Mouse (Mus musculus): ENCODE measurements around the gene Tecta. TPM values are rescaled to one million over a fixed set of nuclear protein-coding genes. Genes with fewer than 3 reads are reported as not detected.

The Tecta gene
- polyA plus RNA-seq, 1 experiment: not detected

GRCm38 (mm10) chr9:42378071-42378470 lies 21.7 kb downstream of the Tecta start:
- Histone ChIP-seq H3K27ac (ENCODE audit: insufficient read depth, low read depth, low read length) (no peak overlapping the region), H3K4me1 (ENCODE audit: control insufficient read depth, insufficient read depth, low read length) (no peaks in the 10 kb centered on the region), H3K4me3 (ENCODE audit: insufficient read depth, low read depth, low read length) (no peak overlapping the region)
- TF ChIP-seq POLR2A (IDR thresholded peaks at IDR 0.05; ENCODE audit: insufficient read depth, low read depth, low read length): no peak
- no peak for TF ChIP-seq CTCF (IDR thresholded peaks at IDR 0.05; ENCODE audit: insufficient read depth, low read depth, low read length)
- WGBS: 90% methylated on average over 4 of the region's 4 CpGs

GRCm38 (mm10) chr9:42377656-42378055 lies 22.1 kb downstream of the Tecta start:
- H3K4me1 ChIP-seq (ENCODE audit: control insufficient read depth, insufficient read depth, low read length): no peaks in the 10 kb centered on the region
- H3K27ac ChIP-seq (ENCODE audit: insufficient read depth, low read depth, low read length): no peak overlapping the region
- H3K4me3 ChIP-seq (ENCODE audit: insufficient read depth, low read depth, low read length): no peak overlapping the region
- TF ChIP-seq CTCF (IDR thresholded peaks at IDR 0.05; ENCODE audit: insufficient read depth, low read depth, low read length) (no peak), POLR2A (IDR thresholded peaks at IDR 0.05; ENCODE audit: insufficient read depth, low read depth, low read length) (no peak)
- WGBS: 95% methylated on average over 15 of the region's 15 CpGs

GRCm38 (mm10) chr9:42371670-42372368 lies 27.9 kb downstream of the Tecta start:
- Histone ChIP-seq H3K4me1 (ENCODE audit: control insufficient read depth, insufficient read depth, low read length) (no peaks in the 10 kb centered on the region), H3K4me3 (ENCODE audit: insufficient read depth, low read depth, low read length) (no peak overlapping the region), H3K27ac (ENCODE audit: insufficient read depth, low read depth, low read length) (no peak overlapping the region)
- WGBS: 93% methylated on average over 6 of the region's 6 CpGs
- no peak for TF ChIP-seq CTCF (IDR thresholded peaks at IDR 0.05; ENCODE audit: insufficient read depth, low read depth, low read length)
- TF ChIP-seq POLR2A (IDR thresholded peaks at IDR 0.05; ENCODE audit: insufficient read depth, low read depth, low read length): no peak

- Histone ChIP-seq H3K27ac (ENCODE audit: insufficient read depth, low read depth, low read length) (no peak overlapping the region), H3K4me1 (ENCODE audit: control insufficient read depth, insufficient read depth, low read length) (no peaks in the 10 kb centered on the region), H3K4me3 (ENCODE audit: insufficient read depth, low read depth, low read length) (no peak overlapping the region)
- no peak for TF ChIP-seq CTCF (IDR thresholded peaks at IDR 0.05; ENCODE audit: insufficient read depth, low read depth, low read length)
- no peak for TF ChIP-seq POLR2A (IDR thresholded peaks at IDR 0.05; ENCODE audit: insufficient read depth, low read depth, low read length)
- WGBS: 77% methylated on average over 4 of the region's 4 CpGs
These were observed 42.1 kb downstream of the Tecta start for GRCm38 (mm10) chr9:42357585-42357984.

GRCm38 (mm10) chr9:42354871-42355270 lies 44.9 kb downstream of the Tecta start:
- no peak overlapping the region for H3K27ac ChIP-seq (ENCODE audit: insufficient read depth, low read depth, low read length)
- WGBS: 100% methylated on average over 1 of the region's 1 CpGs
- H3K4me1 ChIP-seq (ENCODE audit: control insufficient read depth, insufficient read depth, low read length): peaks cover 3% of the 10 kb centered on the region
- H3K4me3 ChIP-seq (ENCODE audit: insufficient read depth, low read depth, low read length): no peak overlapping the region
- no peak for TF ChIP-seq POLR2A (IDR thresholded peaks at IDR 0.05; ENCODE audit: insufficient read depth, low read depth, low read length)
- no peak for TF ChIP-seq CTCF (IDR thresholded peaks at IDR 0.05; ENCODE audit: insufficient read depth, low read depth, low read length)

- 25% methylated on average over 7 of the region's 7 CpGs for WGBS
- TF ChIP-seq CTCF (IDR thresholded peaks at IDR 0.05; ENCODE audit: insufficient read depth, low read depth, low read length) (no peak), POLR2A (IDR thresholded peaks at IDR 0.05; ENCODE audit: insufficient read depth, low read depth, low read length) (no peak)
- H3K27ac ChIP-seq (ENCODE audit: insufficient read depth, low read depth, low read length): no peak overlapping the region
These were observed 49.9 kb downstream of the Tecta start for GRCm38 (mm10) chr9:42349791-42350190.

GRCm38 (mm10) chr9:42346297-42346696 lies 53.4 kb downstream of the Tecta start:
- Histone ChIP-seq H3K27ac (ENCODE audit: insufficient read depth, low read depth, low read length) (no peak overlapping the region), H3K4me1 (ENCODE audit: control insufficient read depth, insufficient read depth, low read length) (peaks cover 3% of the 10 kb centered on the region), H3K4me3 (ENCODE audit: insufficient read depth, low read depth, low read length) (no peak overlapping the region)
- no peak for TF ChIP-seq CTCF (IDR thresholded peaks at IDR 0.05; ENCODE audit: insufficient read depth, low read depth, low read length)
- no peak for TF ChIP-seq POLR2A (IDR thresholded peaks at IDR 0.05; ENCODE audit: insufficient read depth, low read depth, low read length)

More at GRCm38 (mm10) chr9:42349791-42350190, 49.9 kb downstream of the Tecta start:
- Histone ChIP-seq H3K4me3 (ENCODE audit: insufficient read depth, low read depth, low read length) (no peak overlapping the region), H3K4me1 (ENCODE audit: control insufficient read depth, insufficient read depth, low read length) (peaks cover 3% of the 10 kb centered on the region)

- no peak for TF ChIP-seq CTCF (IDR thresholded peaks at IDR 0.05; ENCODE audit: insufficient read depth, low read depth, low read length)
- no peak for TF ChIP-seq POLR2A (IDR thresholded peaks at IDR 0.05; ENCODE audit: insufficient read depth, low read depth, low read length)
- Histone ChIP-seq H3K27ac (ENCODE audit: insufficient read depth, low read depth, low read length) (no peak overlapping the region), H3K4me3 (ENCODE audit: insufficient read depth, low read depth, low read length) (no peak overlapping the region), H3K4me1 (ENCODE audit: control insufficient read depth, insufficient read depth, low read length) (no peaks in the 10 kb centered on the region)
- 59% methylated on average over 4 of the region's 4 CpGs for WGBS
These were observed 60.6 kb downstream of the Tecta start for GRCm38 (mm10) chr9:42339151-42339550.

- Histone ChIP-seq H3K27ac (ENCODE audit: insufficient read depth, low read depth, low read length) (no peak overlapping the region), H3K4me3 (ENCODE audit: insufficient read depth, low read depth, low read length) (no peak overlapping the region), H3K4me1 (ENCODE audit: control insufficient read depth, insufficient read depth, low read length) (no peaks in the 10 kb centered on the region)
- TF ChIP-seq CTCF (IDR thresholded peaks at IDR 0.05; ENCODE audit: insufficient read depth, low read depth, low read length) (no peak), POLR2A (IDR thresholded peaks at IDR 0.05; ENCODE audit: insufficient read depth, low read depth, low read length) (no peak)
- WGBS: 83% methylated on average over 13 of the region's 13 CpGs
These were observed 62.7 kb downstream of the Tecta start for GRCm38 (mm10) chr9:42337026-42337425.

All from olfactory bulb, adult 2 months (tissue).